Mouse (Mus musculus) fat pad, adult 2 months (tissue): ENCODE results near the gene Pcnt.
A peak's percentile ranks its signal among the peaks of the same experiment; 100 is the strongest.

Experiments used
- DNase-seq: peaks from one replicate; pipeline ENCODE4 v3.0.0-alpha.2; 2011; ENCODE audit warnings: low read depth, low spot score; ENCODE audit errors: extremely low read depth

Gene Pcnt

GRCm38 (mm10) chr10:76416811-76417210 is 25.8 kb downstream of the Pcnt start:
- DNase-seq: no peak

- no peak for DNase-seq
Measured at GRCm38 (mm10) chr10:76408520-76408919, 34.1 kb downstream of the Pcnt start.

- DNase-seq: no peak
Measured at GRCm38 (mm10) chr10:76392596-76392995, 50.0 kb downstream of the Pcnt start.

GRCm38 (mm10) chr10:76391786-76392185 is 50.8 kb downstream of the Pcnt start:
- no peak for DNase-seq

- no peak for DNase-seq
Measured at GRCm38 (mm10) chr10:76391166-76391565, 51.4 kb downstream of the Pcnt start.

- DNase-seq: no peak
Measured at GRCm38 (mm10) chr10:76374981-76375380, 67.6 kb downstream of the Pcnt start.

GRCm38 (mm10) chr10:76371736-76372135 is 70.8 kb downstream of the Pcnt start:
- DNase-seq: no peak

GRCm38 (mm10) chr10:76368766-76369165 is 73.8 kb downstream of the Pcnt start:
- DNase-seq: no peak

- no peak for DNase-seq
Measured at GRCm38 (mm10) chr10:76363233-76363632, 79.4 kb downstream of the Pcnt start.

- DNase-seq: no peak
Measured at GRCm38 (mm10) chr10:76358468-76358867, 84.1 kb downstream of the Pcnt start.

- DNase-seq: no peak
Measured at GRCm38 (mm10) chr10:76357286-76357875, 85.2 kb downstream of the Pcnt start.

GRCm38 (mm10) chr10:76354974-76355373 is 87.6 kb downstream of the Pcnt start:
- DNase-seq: no peak

- no peak for DNase-seq
Measured at GRCm38 (mm10) chr10:76353986-76354385, 88.6 kb downstream of the Pcnt start.

GRCm38 (mm10) chr10:76351953-76352352 is 90.6 kb downstream of the Pcnt start:
- DNase-seq: no peak

GRCm38 (mm10) chr10:76346589-76346988 is 96.0 kb downstream of the Pcnt start:
- DNase-seq: no peak

- DNase-seq: no peak
Measured at GRCm38 (mm10) chr10:76346043-76346491, 96.5 kb downstream of the Pcnt start.

- DNase-seq: peak; percentile 57
Measured at GRCm38 (mm10) chr10:76345540-76345902, 97.1 kb downstream of the Pcnt start.

- no peak for DNase-seq
Measured at GRCm38 (mm10) chr10:76344711-76345539, 97.7 kb downstream of the Pcnt start, which contains the start of gene Dip2a. Dip2a (minus strand) TSS chr10:76345291.

GRCm38 (mm10) chr10:76334350-76334749 is 108.2 kb downstream of the Pcnt start:
- no peak for DNase-seq

- no peak for DNase-seq
Measured at GRCm38 (mm10) chr10:76332040-76332439, 110.5 kb downstream of the Pcnt start.

GRCm38 (mm10) chr10:76329093-76329492 is 113.5 kb downstream of the Pcnt start:
- DNase-seq: no peak

- no peak for DNase-seq
Measured at GRCm38 (mm10) chr10:76328574-76328973, 114.0 kb downstream of the Pcnt start.
